11 mouse cellular contexts compared by ENCODE assay signal in genomic region chr6:21998131-21998530, GRCm38 (mm10). TPM values are rescaled to one million over a fixed set of nuclear protein-coding genes. Genes with fewer than 3 reads are reported as not detected.
DNase-seq lines count a peak whose midpoint lies in the region; ATAC-seq and TF ChIP-seq lines count a peak whose summit lies in the region.
"Had no signal": no experiment of that assay in that cellular context is flagged by ENCODE, and none has a peak within 500 bp of the region (broad histone marks: within the 10 kb centered on the region; RNA-seq: fewer than 3 reads in every experiment).

No protein-coding gene starts in this region.

- ATAC-seq in intestine, embryonic 14.5 days (replicated peaks; ENCODE audit: low FRiP score, low TSS enrichment, low read depth) = no peak
- no peak for ATAC-seq in intestine, embryonic 15.5 days
- ATAC-seq in embryonic facial prominence, embryonic 12.5 days (ENCODE audit: insufficient number of reproducible peaks, insufficient read depth, low FRiP score, low TSS enrichment) = no peak
- ATAC-seq: lung, postnatal 0 days had no signal

- H3K4me1 ChIP-seq in intestine, embryonic 14.5 days (replicated peaks; ENCODE audit: control insufficient read depth, insufficient read depth, low read length) = peaks cover 32% of the 10 kb centered on the region
- peaks cover 18% of the 10 kb centered on the region; the same call in 1 of the 2 replicates for H3K4me1 ChIP-seq in intestine, embryonic 15.5 days (replicated peaks)
- H3K4me1 ChIP-seq in CH12.LX (ENCODE audit: control insufficient read depth in 1 of 2, insufficient read depth in 2 of 2) = peaks cover 7 to 8% of the 10 kb centered on the region in 2 experiments; a peak in 3 of 4 replicates
- peaks cover 38% of the 10 kb centered on the region for H3K4me1 ChIP-seq in embryonic facial prominence, embryonic 12.5 days

- no peaks in the 10 kb centered on the region for H3K27me3 ChIP-seq in intestine, embryonic 14.5 days (replicated peaks; ENCODE audit: control insufficient read depth, insufficient read depth, low read length)
- no peaks in the 10 kb centered on the region for H3K27me3 ChIP-seq in intestine, embryonic 15.5 days (replicated peaks)
- H3K27me3 ChIP-seq in CH12.LX (replicated peaks) = no peaks in the 10 kb centered on the region
- no peaks in the 10 kb centered on the region for H3K27me3 ChIP-seq in embryonic facial prominence, embryonic 12.5 days
- H3K27me3 ChIP-seq: hindbrain, embryonic 12.5 days had no signal

- no peak for TF ChIP-seq RAD21 in CH12.LX (IDR thresholded peaks at IDR 0.05; ENCODE audit: low read depth, low read length)

- no peak for TF ChIP-seq CTCF in CH12.LX (conservative IDR thresholded peaks at IDR 0.05 in 1 of 2, IDR thresholded peaks at IDR 0.05 in 1 of 2; ENCODE audit: low read depth in 2 of 2, low read length in 2 of 2)

- WGBS in intestine, embryonic 14.5 days = 45% methylated on average over 4 of the region's 4 CpGs
- WGBS in intestine, embryonic 15.5 days = 44% methylated on average over 4 of the region's 4 CpGs
- 40% methylated on average over 4 of the region's 4 CpGs for WGBS in embryonic facial prominence, embryonic 12.5 days
- WGBS in macrophage (ENCODE audit: missing documents) = 61% methylated on average over 4 of the region's 4 CpGs

- no peaks in the 10 kb centered on the region for H3K36me3 ChIP-seq in intestine, embryonic 14.5 days (ENCODE audit: control insufficient read depth, insufficient read depth, low read length)
- no peaks in the 10 kb centered on the region for H3K36me3 ChIP-seq in intestine, embryonic 15.5 days
- H3K36me3 ChIP-seq in CH12.LX (replicated peaks in 1 of 2; ENCODE audit: control insufficient read depth in 1 of 2, insufficient read depth in 1 of 2, low read length in 1 of 2) = no peaks in the 10 kb centered on the region
- H3K36me3 ChIP-seq in embryonic facial prominence, embryonic 12.5 days = no peaks in the 10 kb centered on the region
- H3K36me3 ChIP-seq in macrophage (ENCODE audit: inconsistent target) = no peaks in the 10 kb centered on the region
- H3K36me3 ChIP-seq: hindbrain, embryonic 12.5 days had no signal

- no peaks in the 10 kb centered on the region for H3K9me3 ChIP-seq in intestine, embryonic 14.5 days (ENCODE audit: control insufficient read depth, low read length)
- no peaks in the 10 kb centered on the region for H3K9me3 ChIP-seq in intestine, embryonic 15.5 days
- no peaks in the 10 kb centered on the region for H3K9me3 ChIP-seq in CH12.LX (replicated peaks; ENCODE audit: low read length)
- no peaks in the 10 kb centered on the region for H3K9me3 ChIP-seq in embryonic facial prominence, embryonic 12.5 days
- H3K9me3 ChIP-seq: hindbrain, embryonic 12.5 days had no signal

- in situ Hi-C loops in CH12.LX (cut with MboI; ENCODE audit: low pct_ligation_motif_present, low pct_unique_long_range_greater_than_20kb, low sequenced_read_pairs) = no loop called here

- peak; percentile 76 for TF ChIP-seq EP300 in CH12.LX (IDR thresholded peaks at IDR 0.05; ENCODE audit: low read length)

- no peak overlapping the region for H3K4me2 ChIP-seq in intestine, embryonic 14.5 days (ENCODE audit: low read length)
- H3K4me2 ChIP-seq in intestine, embryonic 15.5 days (replicated peaks) = no peak overlapping the region
- peak overlapping the region; percentile 42; the same call in 1 of the 2 replicates for H3K4me2 ChIP-seq in CH12.LX (ENCODE audit: insufficient read depth, low read depth, poor library complexity, severe bottlenecking)
- no peak overlapping the region for H3K4me2 ChIP-seq in embryonic facial prominence, embryonic 12.5 days (replicated peaks)
- H3K4me2 ChIP-seq: hindbrain, embryonic 12.5 days had no signal

- H3K79me2 ChIP-seq in CH12.LX (replicated peaks; ENCODE audit: control insufficient read depth, extremely low read depth, insufficient read depth, poor library complexity, severe bottlenecking) (no peaks in the 10 kb centered on the region), macrophage (ENCODE audit: inconsistent target) (no peaks in the 10 kb centered on the region)

- no peak overlapping the region for H3K9ac ChIP-seq in intestine, embryonic 14.5 days (ENCODE audit: low read length)
- H3K9ac ChIP-seq in intestine, embryonic 15.5 days = no peak overlapping the region
- no peak overlapping the region for H3K9ac ChIP-seq in CH12.LX (ENCODE audit: insufficient read depth, low read depth)
- H3K9ac ChIP-seq in embryonic facial prominence, embryonic 12.5 days = no peak overlapping the region
- H3K9ac ChIP-seq: hindbrain, embryonic 12.5 days had no signal

- TF ChIP-seq POLR2A in CH12.LX (IDR thresholded peaks at IDR 0.05; ENCODE audit: low read depth, low read length) = no peak

- no peak overlapping the region for H3K4me3 ChIP-seq in intestine, embryonic 14.5 days (ENCODE audit: low read depth, low read length)
- no peak overlapping the region for H3K4me3 ChIP-seq in intestine, embryonic 15.5 days (replicated peaks)
- H3K4me3 ChIP-seq in CH12.LX (replicated peaks in 1 of 3; ENCODE audit: low read depth in 2 of 3, low read length in 2 of 3, poor library complexity in 1 of 3) = no peak overlapping the region
- no peak overlapping the region for H3K4me3 ChIP-seq in embryonic facial prominence, embryonic 12.5 days
- no peak overlapping the region for H3K4me3 ChIP-seq in macrophage (ENCODE audit: inconsistent target)
- H3K4me3 ChIP-seq: hindbrain, embryonic 12.5 days had no signal

- DNase-seq in intestine, embryonic 14.5 days (ENCODE audit: low spot score) = no peak
- DNase-seq in CH12.LX (ENCODE audit: extremely low read depth) = peak; percentile 16
- no peak for DNase-seq in ovary, postnatal 14 days (ENCODE audit: low spot score)
- DNase-seq in thymus, adult 18-20 months = no peak
- DNase-seq: cerebellum, adult 9-10 months; thymus, postnatal 14 days had no signal

- H3K27ac ChIP-seq in intestine, embryonic 14.5 days (ENCODE audit: low read depth) = peak overlapping the region; percentile 79; the same call in 1 of the 2 replicates
- no peak overlapping the region for H3K27ac ChIP-seq in intestine, embryonic 15.5 days
- H3K27ac ChIP-seq in CH12.LX (ENCODE audit: insufficient read depth, low read depth) = no peak overlapping the region
- 0 out of 2 replicates have a peak overlapping the region, but pooled peaks have one; percentile 51 for H3K27ac ChIP-seq in embryonic facial prominence, embryonic 12.5 days
- peak overlapping the region; percentile 51 for H3K27ac ChIP-seq in macrophage
- H3K27ac ChIP-seq: hindbrain, embryonic 12.5 days had no signal

- dilution Hi-C loops in CH12.LX (cut with MboI; ENCODE audit: extremely low pct_ligation_motif_present, extremely low pct_unique_long_range_greater_than_20kb, low sequenced_read_pairs) = no loop called here

TF ChIP-seq in CH12.LX, 34 proteins besides CTCF, POLR2A, EP300 and RAD21:
- TF ChIP-seq BHLHE40 (IDR thresholded peaks at IDR 0.05; ENCODE audit: low read depth, low read length) (peak; percentile 85), IRF4 (IDR thresholded peaks at IDR 0.05; ENCODE audit: low read depth, low read length) (peak; percentile 69), JUN (IDR thresholded peaks at IDR 0.05; ENCODE audit: insufficient read depth, low read depth, low read length) (peak; percentile 83), MYC (IDR thresholded peaks at IDR 0.05; ENCODE audit: low read depth, low read length) (no peak), MAX (IDR thresholded peaks at IDR 0.05; ENCODE audit: low read length) (no peak), CHD2 (IDR thresholded peaks at IDR 0.05; ENCODE audit: low read length) (no peak), GABPA (IDR thresholded peaks at IDR 0.05; ENCODE audit: insufficient replicate concordance, low read depth, low read length) (no peak), TBP (conservative IDR thresholded peaks at IDR 0.05; ENCODE audit: low read depth, low read length) (no peak), MEF2A (IDR thresholded peaks at IDR 0.05; ENCODE audit: borderline replicate concordance, low read depth, low read length) (peak; percentile 93), TCF12 (IDR thresholded peaks at IDR 0.05; ENCODE audit: low read depth, low read length) (peak; percentile 64; the same call in 1 of the 2 replicates), ETS1 (conservative IDR thresholded peaks at IDR 0.05; ENCODE audit: low read depth, low read length) (peak; percentile 73), JUND (conservative IDR thresholded peaks at IDR 0.05; ENCODE audit: low read depth, low read length) (peak; percentile 32; the same call in 1 of the 2 replicates), KAT2A (IDR thresholded peaks at IDR 0.05; ENCODE audit: insufficient replicate concordance, low read length) (no peak), USF1 (IDR thresholded peaks at IDR 0.05; ENCODE audit: low read depth, low read length) (peak; percentile 46)

RNA-seq across cellular contexts. Expression of gene Cped1, which starts 12.4 kb away (rescaled TPM):
- 35.5 and 38.5 TPM in 2 replicates for polyA plus RNA-seq in intestine, embryonic 14.5 days (2014; fragmentation: Nextera tagmentation; extraction: Ambion mirVana)
- 19.5 and 20.7 TPM in 2 replicates for polyA plus RNA-seq in intestine, embryonic 15.5 days (2015; fragmentation: Nextera tagmentation; extraction: Ambion mirVana)
- total RNA-seq in CH12.LX (2012; rRNA removed) (4.7 and 6.8 TPM in 2 replicates), CH12.LX (2014; rRNA removed) (0.46 and 0.51 TPM in 2 replicates)
- polyA plus RNA-seq in CH12.LX (2012; ENCODE audit: insufficient read length, low read depth) (1.1 TPM in 2 replicates), macrophage (2018) (0.33 to 2.0 TPM (median 1.5 TPM) in 3 replicates)
- polyA plus RNA-seq in embryonic facial prominence, embryonic 12.5 days (2016; fragmentation: Nextera tagmentation; extraction: Ambion mirVana) = 34.7 and 35.9 TPM in 2 replicates
- 1 to 10 TPM in 25 of 26 experiments, under 1 TPM in 1; 0.96 to 9.4 (median 3.4) TPM for total RNA-seq in macrophage (2018; cell fraction: chromatin; rRNA removed)
- total RNA-seq in macrophage (2018; cell fraction: cytosol; rRNA removed) = 1 to 10 TPM in 8 of 26 experiments, under 1 TPM in 18; 0.46 to 1.5 (median 0.85) TPM
- total RNA-seq in macrophage (2018; cell fraction: nucleus; rRNA removed) = 10 to 100 TPM in 1 of 26 experiments, 1 to 10 TPM in 21, under 1 TPM in 4; 0.58 to 10.0 (median 2.7) TPM

RNA-seq across cellular contexts. Expression of gene Ing3, which starts 48.8 kb away (rescaled TPM):
- polyA plus RNA-seq in intestine, embryonic 14.5 days (2014; fragmentation: Nextera tagmentation; extraction: Ambion mirVana) = 41.3 and 49.9 TPM in 2 replicates
- polyA plus RNA-seq in intestine, embryonic 15.5 days (2015; fragmentation: Nextera tagmentation; extraction: Ambion mirVana) = 41.5 and 52.6 TPM in 2 replicates
- total RNA-seq in CH12.LX (2012; rRNA removed) (14.5 and 20.2 TPM in 2 replicates), CH12.LX (2014; rRNA removed) (34.3 and 45.6 TPM in 2 replicates)
- polyA plus RNA-seq in CH12.LX (2012; ENCODE audit: insufficient read length, low read depth) (21.9 and 27.4 TPM in 2 replicates), macrophage (2018) (6.7 to 16.5 TPM (median 13.4 TPM) in 3 replicates)
- 59.3 and 64.1 TPM in 2 replicates for polyA plus RNA-seq in embryonic facial prominence, embryonic 12.5 days (2016; fragmentation: Nextera tagmentation; extraction: Ambion mirVana)
- total RNA-seq in macrophage (2018; cell fraction: chromatin; rRNA removed) = 10 to 100 TPM in 25 of 26 experiments, 1 to 10 TPM in 1; 7.5 to 45.1 (median 19.0) TPM
- total RNA-seq in macrophage (2018; cell fraction: cytosol; rRNA removed) = 10 to 100 TPM in 16 of 26 experiments, 1 to 10 TPM in 10; 4.4 to 24.4 (median 10.5) TPM
- total RNA-seq in macrophage (2018; cell fraction: nucleus; rRNA removed) = 10 to 100 TPM in 15 of 26 experiments, 1 to 10 TPM in 11; 6.2 to 26.9 (median 10.9) TPM

Comparison
In these comparisons a context has a peak if more than half of its experiments do, and no peak if none do; other contexts are left out.
1. H3K27ac ChIP-seq: peak in intestine, embryonic 14.5 days (single experiment), embryonic facial prominence, embryonic 12.5 days (single experiment) and macrophage (single experiment); none in intestine, embryonic 15.5 days (single experiment) and CH12.LX (single experiment).